In the genomic region with DNA sequence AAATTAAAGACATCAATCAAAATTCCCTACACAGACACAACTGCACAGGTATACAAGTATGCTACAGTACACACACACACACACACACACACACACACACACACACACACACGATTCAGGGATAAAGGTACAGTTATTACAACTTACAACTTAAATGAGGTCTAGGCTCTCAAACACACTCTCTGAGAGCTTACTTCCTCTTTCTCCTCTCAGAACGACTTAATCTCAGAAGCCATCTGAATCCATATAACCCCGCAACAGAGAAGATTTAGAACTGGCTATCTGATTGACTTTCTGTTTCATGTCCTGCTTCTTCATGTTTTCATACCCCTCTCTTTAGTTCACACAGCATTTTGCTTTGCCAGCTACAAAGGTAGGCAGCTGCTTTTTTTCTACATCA, we compare ENCODE assay signal across 30 mouse cellular contexts. TPM values are rescaled to one million over a fixed set of nuclear protein-coding genes. Genes with fewer than 3 reads are reported as not detected.
DNase-seq lines count a peak whose midpoint lies in the region; ATAC-seq and TF ChIP-seq lines count a peak whose summit lies in the region.
"Had no signal": no experiment of that assay in that cellular context is flagged by ENCODE, and none has a peak within 500 bp of the region (broad histone marks: within the 10 kb centered on the region; RNA-seq: fewer than 3 reads in every experiment).

No protein-coding gene starts in this region.

- no peak for TF ChIP-seq CTCF in G1E (IDR thresholded peaks at IDR 0.05; ENCODE audit: low read depth, low read length)

- intact Hi-C loops in heart, postnatal 36 days (cut with DNase I), result no loop called here

- H3K4me1 ChIP-seq in G1E (ENCODE audit: insufficient read depth, low read depth, low read length), result no peaks in the 10 kb centered on the region
- H3K4me1 ChIP-seq: embryonic facial prominence, embryonic 13.5 days; embryonic facial prominence, embryonic 15.5 days; forebrain, embryonic 10.5 days; forebrain, embryonic 12.5 days had no signal

- H3K36me3 ChIP-seq in G1E (replicated peaks), result no peaks in the 10 kb centered on the region
- H3K36me3 ChIP-seq: embryonic facial prominence, embryonic 13.5 days; embryonic facial prominence, embryonic 15.5 days; forebrain, embryonic 10.5 days; forebrain, embryonic 12.5 days had no signal

- H3K9me3 ChIP-seq in G1E (replicated peaks), result peaks cover 21% of the 10 kb centered on the region
- H3K9me3 ChIP-seq: embryonic facial prominence, embryonic 13.5 days; embryonic facial prominence, embryonic 15.5 days; forebrain, embryonic 10.5 days; forebrain, embryonic 12.5 days had no signal

- DNase-seq in 416B (ENCODE audit: low read depth) (peak; percentile 18), G1E (ENCODE audit: low spot score) (no peak)
- no peak for DNase-seq in heart, postnatal 36 days
- no peak for DNase-seq in layer of hippocampus, postnatal 10 days (ENCODE audit: low spot score in 2 of 2)
- DNase-seq in frontal cortex, postnatal 25 days (ENCODE audit: low spot score in 2 of 2), result no peak
- DNase-seq: adrenal gland, adult 8-10 months; adrenal gland, postnatal 14 days; adrenal gland, postnatal 36 days; B cell, adult 2 months; cerebellum, adult 11-12 months; cerebellum, adult 2 months; cerebellum, adult 9-10 months; cerebellum, postnatal 10 days; cerebellum, postnatal 25 days; embryo, embryonic 11 days had no signal

- H3K27me3 ChIP-seq in G1E (ENCODE audit: insufficient read depth, low read length), result no peaks in the 10 kb centered on the region
- H3K27me3 ChIP-seq: CH12.LX; embryonic facial prominence, embryonic 13.5 days; embryonic facial prominence, embryonic 15.5 days; forebrain, embryonic 12.5 days; Patski had no signal

- ATAC-seq in G1E (ENCODE audit: extremely low read depth, insufficient number of reproducible peaks, low FRiP score, poor library complexity, severe bottlenecking), result peak; percentile 28; the same call in 1 of the 2 replicates
- ATAC-seq in common myeloid progenitor, adult 5-6 weeks (replicated peaks; ENCODE audit: low read depth, poor library complexity, severe bottlenecking), result peak; percentile 62; the same call in 1 of the 2 replicates
- ATAC-seq in megakaryocyte progenitor cell, adult 5-6 weeks (replicated peaks; ENCODE audit: poor library complexity), result 0 out of 2 replicates have a peak, but pooled peaks have one; percentile 31
- ATAC-seq: activated CD4-positive, CD25-positive, alpha-beta regulatory T cell, adult 4 months; CD4-positive, CD25-positive, alpha-beta regulatory T cell, adult 4 months; forebrain, embryonic 14.5 days; forebrain, embryonic 16.5 days; Patski had no signal

- no peak overlapping the region for H3K4me3 ChIP-seq in G1E (ENCODE audit: low read depth, low read length)
- H3K4me3 ChIP-seq: embryonic facial prominence, embryonic 13.5 days; embryonic facial prominence, embryonic 15.5 days; erythroblast, embryonic 14.5 days; forebrain, embryonic 10.5 days; forebrain, embryonic 12.5 days had no signal

RNA-seq across cellular contexts. Expression of a gene that starts 2.9 kb away (rescaled TPM):
- total RNA-seq in G1E (2014; fragmentation: Nextera tagmentation) (not detected in 2 replicates), G1E (2017) (0.11 TPM in 1 of 2 replicates, not detected in the other)
- polyA plus RNA-seq in G1E (2012), result not detected in 2 replicates
- total RNA-seq in common myeloid progenitor, adult 5-6 weeks (2017), result not detected in 2 replicates
- total RNA-seq in megakaryocyte progenitor cell, adult 5-6 weeks (2015), result not detected in 2 replicates
- not detected in 2 replicates for total RNA-seq in megakaryocyte progenitor cell, adult 5-6 weeks (2017)
- total RNA-seq in heart, postnatal 36 days (2021), result not detected
- not detected for total RNA-seq in layer of hippocampus, postnatal 10 days (2021)
- total RNA-seq: adrenal gland, adult 18-20 months; adrenal gland, adult 8-10 months; adrenal gland, postnatal 14 days; adrenal gland, postnatal 36 days; CH12.LX had no signal
- polyA plus RNA-seq: activated CD4-positive, CD25-positive, alpha-beta regulatory T cell, adult 4 months; CD4-positive, CD25-positive, alpha-beta regulatory T cell, adult 4 months; cerebellum, adult 2 months; embryonic facial prominence, embryonic 11.5 days; embryonic facial prominence, embryonic 13.5 days; embryonic facial prominence, embryonic 15.5 days; erythroblast, embryonic 14.5 days; forebrain, embryonic 10.5 days; forebrain, embryonic 12.5 days; forebrain, embryonic 14.5 days; forebrain, embryonic 16.5 days; Patski had no signal
